Mouse (Mus musculus) brown adipose tissue, adult 24 weeks (tissue): ENCODE results near the gene Olfr38. TPM values are rescaled to one million over a fixed set of nuclear protein-coding genes. Genes with fewer than 3 reads are reported as not detected.
A peak's percentile ranks its signal among the peaks of the same experiment; 100 is the strongest.

Experiments
- H3K27ac ChIP-seq: fragments of 200-500 bp; replicated peaks from 2 replicates; pipeline ENCODE4 v1.5.1; 2012; ENCODE audit warnings: low read depth, mild to moderate bottlenecking, low read length
- H3K4me1 ChIP-seq: fragments of 200-500 bp; 2 replicates; pipeline ENCODE4 v1.6.1; 2012; ENCODE audit warnings: low read length, mixed read lengths; ENCODE audit not compliant: control insufficient read depth, insufficient read depth, insufficient read length
- H3K4me3 ChIP-seq: fragments of 200-500 bp; 2 replicates; pipeline ENCODE4 v1.5.1; 2012; ENCODE audit warnings: low read depth, mild to moderate bottlenecking, low read length, moderate library complexity; ENCODE audit not compliant: insufficient read depth
- polyA plus RNA-seq: library from polyadenylated mRNA; stranded (reverse); fragments of >200 nt; gene quantifications from 2 replicates; pipeline ENCODE4 v1.2.4, GENCODE M21; 2012; ENCODE audit not compliant: missing spikeins, insufficient read depth, insufficient read length

Olfr38 gene
- polyA plus RNA-seq, result not detected in 2 replicates

GRCm38 (mm10) chr6:42756104-42756503, at the start of gene Olfr38:
TSS of gene Olfr38 (plus strand) at chr6:42756404.
- no peak within 1 kb of the TSS for H3K4me3 ChIP-seq
- no peaks in the 10 kb centered on the region for H3K4me1 ChIP-seq
- H3K27ac ChIP-seq, result no peak within 1 kb of the TSS

DNA sequence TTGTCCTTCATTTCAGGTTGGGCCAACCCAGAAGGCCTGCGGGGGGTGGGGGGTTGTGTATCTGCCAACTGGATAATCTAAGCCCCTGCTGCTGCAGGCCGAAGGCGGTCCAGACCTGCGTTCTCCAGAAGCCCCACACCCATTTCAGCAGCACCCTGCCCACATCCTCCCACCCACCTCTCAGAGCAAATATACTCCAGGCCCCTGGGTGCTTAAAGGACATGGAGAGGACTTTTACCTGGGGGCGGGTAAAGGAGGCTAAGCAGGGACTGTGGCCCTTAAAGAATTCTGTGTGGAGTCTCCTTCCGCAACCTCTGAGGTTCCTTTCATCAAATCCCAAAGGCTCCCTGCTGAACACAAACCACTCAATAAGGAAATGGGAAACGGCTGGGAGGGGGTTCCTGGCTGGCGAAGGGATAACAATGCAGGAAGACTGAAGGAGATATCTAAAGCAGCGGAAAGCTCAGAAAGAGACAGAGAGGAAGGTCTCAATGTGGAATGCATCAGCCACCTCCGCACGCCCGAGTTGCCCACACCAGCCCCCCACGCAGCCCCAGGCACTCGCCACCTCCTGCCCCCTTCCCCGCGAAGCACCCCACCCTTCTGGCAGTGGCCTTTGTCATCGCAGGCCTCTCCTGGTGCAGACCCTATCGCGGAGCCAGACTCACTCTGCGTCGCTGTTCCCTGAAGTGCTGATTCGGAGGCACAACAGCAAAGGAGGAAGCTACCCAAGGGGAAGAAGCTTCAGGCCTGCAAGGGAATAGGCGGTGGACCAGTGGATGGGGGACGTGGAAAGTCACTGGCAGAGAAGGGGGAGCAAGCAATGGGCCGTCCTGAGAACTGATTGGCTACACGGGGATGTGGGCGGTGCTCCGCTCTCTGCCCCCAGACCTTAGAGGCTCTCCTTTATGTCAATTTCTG, 46.7 kb upstream of the Olfr38 start, which contains the start of gene Tcaf1:
TSS of gene Tcaf1 (minus strand) at position 798 of the 921 bp plus-strand sequence.
- Histone ChIP-seq H3K4me3 (peak within 1 kb of the TSS; percentile 52), H3K27ac (no peak within 1 kb of the TSS), H3K4me1 (no peaks in the 10 kb centered on the region)

DNA sequence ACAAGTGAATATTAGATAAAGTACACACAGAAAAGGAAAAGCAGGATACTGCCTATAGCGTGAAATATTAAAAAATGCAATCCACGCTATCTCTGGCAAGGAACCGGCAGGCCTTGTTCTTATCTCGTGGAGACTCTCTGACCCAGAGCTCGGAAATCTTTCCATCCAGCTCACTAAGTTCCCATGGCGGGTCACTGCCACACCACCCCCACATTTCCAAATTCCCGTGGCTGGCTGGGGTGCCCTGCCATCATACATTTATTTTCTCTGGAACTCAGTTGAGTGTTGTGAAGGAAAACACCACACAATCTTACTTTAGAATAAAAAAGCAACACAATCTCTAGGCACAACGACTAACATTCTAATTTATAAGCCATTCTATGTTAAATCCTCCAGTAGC, 41.5 kb upstream of the Olfr38 start:
- Histone ChIP-seq H3K4me3 (no peak overlapping the region), H3K4me1 (no peaks in the 10 kb centered on the region), H3K27ac (no peak overlapping the region)

DNA sequence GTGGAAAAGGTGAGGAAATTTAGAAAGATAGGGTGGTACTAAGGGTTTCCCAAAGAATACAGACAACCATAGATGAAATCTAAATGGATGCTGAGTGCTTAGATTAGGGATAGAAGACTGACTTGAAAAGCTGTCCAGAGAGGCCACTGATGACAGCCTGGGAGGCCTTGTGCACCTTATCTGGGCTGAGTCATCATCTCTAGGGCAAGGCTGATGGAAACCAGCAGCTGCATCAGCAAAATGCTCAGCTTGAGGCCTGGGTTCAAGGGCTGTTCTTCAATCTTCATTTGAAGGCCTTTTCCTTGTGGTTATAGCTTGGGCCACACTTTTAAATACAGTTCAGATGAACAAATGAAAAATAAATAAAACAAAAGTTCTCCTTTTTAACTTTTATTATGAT, 38.2 kb upstream of the Olfr38 start:
- Histone ChIP-seq H3K4me1 (no peaks in the 10 kb centered on the region), H3K4me3 (no peak overlapping the region), H3K27ac (no peak overlapping the region)

DNA sequence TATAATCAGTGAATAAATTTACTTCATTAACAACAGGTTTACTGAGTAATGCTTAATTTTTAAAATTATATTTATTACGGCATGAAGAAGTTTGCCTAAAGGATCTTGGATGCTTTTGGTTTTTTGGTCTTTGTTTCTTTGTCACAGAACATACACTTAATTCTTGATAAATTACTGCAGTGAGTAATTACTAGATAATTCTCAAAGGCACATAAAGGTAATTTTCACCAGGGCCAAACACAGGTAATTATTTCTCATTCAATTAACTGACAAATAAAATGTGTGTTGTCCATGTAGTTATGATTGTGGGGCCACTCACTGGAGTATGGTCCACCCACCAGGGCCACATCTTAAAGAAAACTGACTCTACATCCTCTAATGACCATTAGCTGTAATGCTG, 17.1 kb upstream of the Olfr38 start, which contains the start of gene Olfr453:
TSS of gene Olfr453 (plus strand) at position 301 of the 400 bp plus-strand sequence.
- no peak within 1 kb of the TSS for H3K27ac ChIP-seq
- H3K4me1 ChIP-seq, result no peaks in the 10 kb centered on the region
- H3K4me3 ChIP-seq, result no peak within 1 kb of the TSS

DNA sequence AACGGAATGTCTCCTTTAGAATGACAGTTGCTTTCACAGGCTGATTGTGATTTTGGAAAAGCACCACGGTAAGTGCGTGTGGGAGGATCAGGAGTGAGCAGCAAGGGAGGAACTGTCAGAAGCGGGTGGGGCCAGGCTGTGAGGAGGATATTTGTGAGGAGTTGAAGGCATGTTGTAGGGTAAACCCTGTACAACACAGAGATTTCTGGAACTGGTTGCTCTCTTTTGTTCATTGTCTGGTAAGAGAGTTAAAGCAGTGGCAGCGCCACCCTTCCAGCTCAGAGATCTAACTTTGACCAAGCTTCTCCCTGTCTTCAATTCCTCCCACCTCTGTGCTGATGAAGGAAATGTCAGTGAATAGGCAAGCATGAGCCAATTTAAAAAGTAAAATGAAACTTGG, 13.9 kb upstream of the Olfr38 start:
- Histone ChIP-seq H3K4me1 (no peaks in the 10 kb centered on the region), H3K4me3 (no peak overlapping the region), H3K27ac (no peak overlapping the region)

DNA sequence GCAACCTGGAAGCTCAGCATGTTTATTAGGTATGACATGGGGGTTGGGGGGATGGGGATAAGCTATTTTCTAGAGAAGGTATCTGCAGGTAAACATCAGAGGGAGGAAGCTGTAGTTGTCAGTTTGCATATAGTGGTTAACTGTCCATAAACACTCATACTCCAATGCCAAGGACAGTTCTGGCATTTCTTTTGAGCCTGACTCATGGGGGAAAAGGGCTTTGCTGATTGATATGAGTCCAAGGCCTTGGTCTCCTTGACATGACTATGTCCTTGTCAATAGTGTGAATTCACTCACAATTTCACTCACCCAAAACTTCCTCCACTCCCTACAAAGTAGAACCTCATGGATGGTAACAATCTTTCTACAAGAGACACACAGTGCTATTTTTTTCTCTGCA, 8.4 kb upstream of the Olfr38 start:
- Histone ChIP-seq H3K27ac (no peak overlapping the region), H3K4me1 (no peaks in the 10 kb centered on the region)

GRCm38 (mm10) chr6:42777066-42777465, 20.9 kb downstream of the Olfr38 start:
- Histone ChIP-seq H3K4me3 (no peak overlapping the region), H3K27ac (no peak overlapping the region), H3K4me1 (no peaks in the 10 kb centered on the region)

More for the DNA sequence above, 8.4 kb upstream of the Olfr38 start:
- H3K4me3 ChIP-seq, result no peak overlapping the region

DNA sequence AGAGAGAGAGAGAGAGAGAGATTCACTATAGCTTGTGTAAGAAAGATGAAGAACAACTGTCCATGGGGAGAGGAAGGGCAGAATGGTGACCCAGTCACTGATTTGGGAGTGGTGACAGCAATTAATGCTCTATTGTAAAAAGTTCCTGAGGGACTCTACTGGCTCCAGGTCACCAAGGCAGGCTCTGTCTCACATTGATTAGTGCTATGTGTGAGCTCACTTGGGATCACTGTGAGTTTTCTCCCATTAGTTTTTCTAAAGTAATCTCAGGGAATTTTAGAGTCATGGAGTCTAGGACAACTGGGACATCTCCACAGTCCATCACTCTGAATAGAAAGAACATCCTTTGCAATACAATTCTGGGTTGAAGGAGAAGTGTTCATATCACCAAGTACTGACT, 28.6 kb downstream of the Olfr38 start, which contains the start of gene Olfr452:
TSS of gene Olfr452 (plus strand) at position 301 of the 400 bp plus-strand sequence.
- H3K27ac ChIP-seq, result no peak within 1 kb of the TSS
- H3K4me1 ChIP-seq, result no peaks in the 10 kb centered on the region
- no peak within 1 kb of the TSS for H3K4me3 ChIP-seq

DNA sequence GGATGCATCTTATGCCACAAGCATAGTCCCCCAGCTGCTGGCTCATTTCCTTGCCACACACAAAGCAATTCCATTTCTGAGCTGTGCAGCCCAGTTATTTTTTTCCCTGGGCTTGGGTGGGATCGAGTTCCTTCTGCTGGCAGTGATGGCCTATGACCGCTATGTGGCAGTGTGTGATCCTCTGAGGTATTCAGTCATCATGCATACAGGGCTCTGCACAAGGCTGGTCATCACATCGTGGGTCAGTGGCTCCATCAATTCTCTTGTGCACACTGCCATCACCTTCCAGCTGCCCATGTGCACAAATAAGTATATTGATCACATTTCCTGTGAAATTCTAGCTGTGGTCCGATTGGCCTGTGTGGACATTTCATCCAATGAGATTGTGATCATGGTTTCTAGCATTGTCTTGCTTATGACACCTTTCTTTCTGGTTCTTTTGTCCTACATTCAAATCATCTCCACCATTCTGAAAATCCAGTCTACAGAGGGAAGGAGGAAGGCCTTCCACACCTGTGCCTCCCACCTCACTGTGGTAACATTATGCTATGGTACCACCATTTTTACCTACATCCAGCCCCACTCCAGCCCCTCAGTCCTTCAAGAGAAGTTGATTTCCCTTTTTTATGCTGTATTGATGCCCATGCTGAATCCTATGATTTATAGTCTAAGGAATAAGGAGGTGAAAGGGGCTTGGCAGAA, 34.2 kb downstream of the Olfr38 start:
- Histone ChIP-seq H3K4me1 (no peaks in the 10 kb centered on the region), H3K27ac (no peak overlapping the region), H3K4me3 (no peak overlapping the region)

GRCm38 (mm10) chr6:42790949-42791556, 34.8 kb downstream of the Olfr38 start:
- Histone ChIP-seq H3K27ac (no peak overlapping the region), H3K4me3 (no peak overlapping the region), H3K4me1 (no peaks in the 10 kb centered on the region)

- no peak overlapping the region for H3K27ac ChIP-seq
- no peaks in the 10 kb centered on the region for H3K4me1 ChIP-seq
- no peak overlapping the region for H3K4me3 ChIP-seq
Measured at GRCm38 (mm10) chr6:42794982-42795381, 38.8 kb downstream of the Olfr38 start.

DNA sequence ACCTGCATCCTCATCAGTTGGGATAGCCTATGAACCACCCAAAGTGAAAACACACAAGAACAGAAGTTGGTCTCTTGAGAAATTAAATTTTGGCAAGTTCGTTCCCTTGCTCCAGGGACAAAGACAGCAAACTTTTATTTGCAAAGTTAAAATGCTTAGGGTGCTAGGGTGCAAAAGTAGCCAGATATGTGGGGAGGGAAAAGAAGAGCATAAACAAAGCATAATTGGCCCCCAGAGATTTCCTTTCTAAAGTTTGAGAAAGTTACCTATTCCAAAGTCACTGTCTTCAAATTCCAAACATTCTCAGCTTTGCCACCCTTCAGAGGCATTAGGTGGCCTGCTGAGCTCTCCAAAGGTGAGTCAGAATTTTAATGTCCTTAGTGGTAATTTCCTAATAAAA, 55.4 kb downstream of the Olfr38 start, which contains the start of gene Olfr450:
TSS of gene Olfr450 (plus strand) at position 301 of the 400 bp plus-strand sequence.
- H3K27ac ChIP-seq, result no peak within 1 kb of the TSS

More for the DNA sequence above, 55.4 kb downstream of the Olfr38 start, which contains the start of gene Olfr450:
- H3K4me3 ChIP-seq, result no peak within 1 kb of the TSS
- no peaks in the 10 kb centered on the region for H3K4me1 ChIP-seq
